Mouse (Mus musculus) limb, embryonic 12.5 days (tissue): Measurements from ENCODE around the gene Fgf4. TPM values are rescaled to one million over a fixed set of nuclear protein-coding genes. Genes with fewer than 3 reads are reported as not detected.
A peak's percentile ranks its signal among the peaks of the same experiment; 100 is the strongest.
"Not testable (repeated sequence)": the region's sequence is repeated elsewhere in the genome, so short reads cannot be mapped to it uniquely, and the experiment has no call there.

Source experiments
- ATAC-seq: fragments of 200-750 bp; cut with Nextera tagmentation; 2 replicates; pipeline ENCODE4 v1.8.0; 2017; ENCODE audit warnings: low read depth, moderate TSS enrichment; ENCODE audit not compliant: insufficient number of reproducible peaks, insufficient read depth, low FRiP score, low TSS enrichment
- H3K27ac ChIP-seq: fragments of 300-500 bp; sonication (generic); 2 replicates; pipeline ENCODE4 v1.5.1; 2016; ENCODE audit warnings: mild to moderate bottlenecking, moderate library complexity
- H3K27me3 ChIP-seq: fragments of 300-500 bp; sonication (generic); 2 replicates; pipeline ENCODE4 v1.6.1; 2016; ENCODE audit warnings: mild to moderate bottlenecking, moderate library complexity
- H3K36me3 ChIP-seq: fragments of 300-500 bp; sonication (generic); 2 replicates; pipeline ENCODE4 v1.6.1; 2016; ENCODE audit warnings: mild to moderate bottlenecking, moderate library complexity
- H3K4me1 ChIP-seq: fragments of 300-500 bp; sonication (generic); replicated peaks from 2 replicates; pipeline ENCODE4 v1.6.1; 2016
- H3K4me2 ChIP-seq: fragments of 300-500 bp; sonication (generic); 2 replicates; pipeline ENCODE4 v1.6.1; 2016; ENCODE audit warnings: mild to moderate bottlenecking, moderate library complexity
- H3K4me3 ChIP-seq: fragments of 300-500 bp; sonication (generic); replicated peaks from 2 replicates; pipeline ENCODE4 v1.5.1; 2016; ENCODE audit warnings: mild to moderate bottlenecking
- H3K9ac ChIP-seq: fragments of 300-500 bp; sonication (generic); replicated peaks from 2 replicates; pipeline ENCODE4 v1.6.1; 2016; ENCODE audit warnings: mild to moderate bottlenecking, moderate library complexity
- H3K9me3 ChIP-seq: fragments of 300-500 bp; sonication (generic); 2 replicates; pipeline ENCODE4 v1.6.1; 2016; ENCODE audit warnings: mild to moderate bottlenecking, moderate library complexity
- WGBS: fragments of 180-500 bp; shearing (Covaris S2); methylation state at CpG from one replicate; pipeline ENCODE4 v1.1.7; 2016; 5-methylcytosine and 5-hydroxymethylcytosine counted together
- polyA plus RNA-seq: library from polyadenylated mRNA; unstranded; fragments of >200 nt; fragmentation: Nextera tagmentation; extraction: Ambion mirVana; gene quantifications from 2 replicates; pipeline ENCODE4 v1.2.1, GENCODE M21; 2016

The Fgf4 gene
- polyA plus RNA-seq, 1 experiment from 2014 or later, result 0.49 TPM

GRCm38 (mm10) chr7:144894191-144894590, 47.0 kb downstream of the Fgf4 start:
- Histone ChIP-seq H3K27ac (no peak overlapping the region), H3K9ac (no peak overlapping the region), H3K36me3 (no peaks in the 10 kb centered on the region), H3K4me1 (peaks cover 21% of the 10 kb centered on the region), H3K4me2 (no peak overlapping the region), H3K27me3 (peaks cover 80% of the 10 kb centered on the region), H3K9me3 (no peaks in the 10 kb centered on the region), H3K4me3 (no peak overlapping the region)
- 2% methylated on average over 5 of the region's 5 CpGs for WGBS
- ATAC-seq, result no peak

GRCm38 (mm10) chr7:144894706-144895105, 47.5 kb downstream of the Fgf4 start:
- H3K27me3 ChIP-seq, result peaks cover 82% of the 10 kb centered on the region
- H3K4me3 ChIP-seq, result peak overlapping the region; percentile 45; the same call in 1 of the 2 replicates
- WGBS, result 1% methylated on average over 4 of the region's 4 CpGs
- no peak for ATAC-seq
- H3K4me2 ChIP-seq, result peak overlapping the region; percentile 88; the same call in 1 of the 2 replicates
- no peaks in the 10 kb centered on the region for H3K9me3 ChIP-seq
- H3K9ac ChIP-seq, result no peak overlapping the region
- no peak overlapping the region for H3K27ac ChIP-seq
- H3K4me1 ChIP-seq, result peaks cover 21% of the 10 kb centered on the region
- no peaks in the 10 kb centered on the region for H3K36me3 ChIP-seq

GRCm38 (mm10) chr7:144895305-144896111, 48.3 kb downstream of the Fgf4 start:
- Histone ChIP-seq H3K27ac (no peak overlapping the region), H3K4me1 (peaks cover 21% of the 10 kb centered on the region), H3K9ac (peak overlapping the region; percentile 40; the same call in 1 of the 2 replicates), H3K4me3 (peak overlapping the region; percentile 45), H3K36me3 (no peaks in the 10 kb centered on the region), H3K27me3 (peaks cover 83% of the 10 kb centered on the region), H3K4me2 (peak overlapping the region; percentile 88), H3K9me3 (no peaks in the 10 kb centered on the region)
- WGBS, result under 1% methylated on average over 37 of the region's 37 CpGs
- peak; percentile 64; the same call in 1 of the 2 replicates for ATAC-seq

GRCm38 (mm10) chr7:144896294-144897218, 49.4 kb downstream of the Fgf4 start, which contains the start of gene Fgf15:
Fgf15 (plus strand) TSS chr7:144896531.
- H3K27ac ChIP-seq, result no peak within 1 kb of the TSS
- peak within 1 kb of the TSS; percentile 88 for H3K4me2 ChIP-seq
- H3K9ac ChIP-seq, result peak within 1 kb of the TSS; percentile 40
- WGBS, result 1% methylated on average over 65 of the region's 65 CpGs
- H3K27me3 ChIP-seq, result peaks cover 82% of the 10 kb centered on the region
- H3K9me3 ChIP-seq, result no peaks in the 10 kb centered on the region
- peaks cover 21% of the 10 kb centered on the region for H3K4me1 ChIP-seq
- H3K4me3 ChIP-seq, result peak within 1 kb of the TSS; percentile 45
- no peaks in the 10 kb centered on the region for H3K36me3 ChIP-seq
- peak; percentile 28; the same call in 1 of the 2 replicates for ATAC-seq

GRCm38 (mm10) chr7:144898506-144898905, 51.3 kb downstream of the Fgf4 start:
- H3K27ac ChIP-seq, result no peak overlapping the region
- WGBS, result 56% methylated on average over 6 of the region's 6 CpGs
- no peaks in the 10 kb centered on the region for H3K36me3 ChIP-seq
- H3K27me3 ChIP-seq, result peaks cover 71% of the 10 kb centered on the region
- no peak overlapping the region for H3K4me3 ChIP-seq
- no peak for ATAC-seq
- H3K4me1 ChIP-seq, result peaks cover 21% of the 10 kb centered on the region
- H3K4me2 ChIP-seq, result no peak overlapping the region
- no peaks in the 10 kb centered on the region for H3K9me3 ChIP-seq
- H3K9ac ChIP-seq, result no peak overlapping the region

- not testable (repeated sequence) for H3K27me3 ChIP-seq, H3K4me3 ChIP-seq, ATAC-seq, H3K4me1 ChIP-seq, H3K36me3 ChIP-seq, H3K9ac ChIP-seq, H3K9me3 ChIP-seq, H3K27ac ChIP-seq, H3K4me2 ChIP-seq
- WGBS, result 89% methylated on average over 3 of the region's 3 CpGs
Observed at GRCm38 (mm10) chr7:144905514-144905913, 58.3 kb downstream of the Fgf4 start.

- Histone ChIP-seq H3K27me3 (peaks cover 3% of the 10 kb centered on the region; the same call in 1 of the 2 replicates), H3K4me1 (no peaks in the 10 kb centered on the region), H3K4me3 (no peak overlapping the region), H3K27ac (no peak overlapping the region), H3K36me3 (no peaks in the 10 kb centered on the region), H3K4me2 (peak overlapping the region; percentile 42), H3K9me3 (peaks cover 5% of the 10 kb centered on the region; the same call in 1 of the 2 replicates), H3K9ac (no peak overlapping the region)
- 11% methylated on average over 28 of the region's 28 CpGs for WGBS
- ATAC-seq, result peak; percentile 57; the same call in 1 of the 2 replicates
Observed at GRCm38 (mm10) chr7:144906708-144907397, 59.7 kb downstream of the Fgf4 start.

GRCm38 (mm10) chr7:144907793-144908192, 60.6 kb downstream of the Fgf4 start:
- H3K4me1 ChIP-seq, result no peaks in the 10 kb centered on the region
- no peak overlapping the region for H3K27ac ChIP-seq
- no peak overlapping the region for H3K4me2 ChIP-seq
- H3K9ac ChIP-seq, result no peak overlapping the region
- peaks cover 5% of the 10 kb centered on the region; the same call in 1 of the 2 replicates for H3K9me3 ChIP-seq
- WGBS, result 13% methylated on average over 8 of the region's 8 CpGs
- no peak for ATAC-seq
- H3K4me3 ChIP-seq, result no peak overlapping the region
- H3K27me3 ChIP-seq, result peaks cover 3% of the 10 kb centered on the region; the same call in 1 of the 2 replicates
- H3K36me3 ChIP-seq, result no peaks in the 10 kb centered on the region

- 30% methylated on average over 7 of the region's 7 CpGs for WGBS
- Histone ChIP-seq H3K36me3 (no peaks in the 10 kb centered on the region), H3K27ac (no peak overlapping the region), H3K4me2 (no peak overlapping the region), H3K4me1 (no peaks in the 10 kb centered on the region), H3K4me3 (no peak overlapping the region), H3K9me3 (peaks cover 5% of the 10 kb centered on the region; the same call in 1 of the 2 replicates), H3K9ac (no peak overlapping the region), H3K27me3 (peaks cover 3% of the 10 kb centered on the region; the same call in 1 of the 2 replicates)
- ATAC-seq, result no peak
Observed at GRCm38 (mm10) chr7:144908705-144909104, 61.5 kb downstream of the Fgf4 start.

GRCm38 (mm10) chr7:144911121-144911520, 64.0 kb downstream of the Fgf4 start:
- ATAC-seq, result no peak
- no peaks in the 10 kb centered on the region for H3K36me3 ChIP-seq
- H3K4me1 ChIP-seq, result peaks cover 7% of the 10 kb centered on the region
- WGBS, result 81% methylated on average over 1 of the region's 1 CpGs
- H3K4me2 ChIP-seq, result no peak overlapping the region
- H3K4me3 ChIP-seq, result no peak overlapping the region
- H3K9me3 ChIP-seq, result no peaks in the 10 kb centered on the region
- no peaks in the 10 kb centered on the region; the same call in 1 of the 2 replicates for H3K27me3 ChIP-seq
- no peak overlapping the region for H3K9ac ChIP-seq
- no peak overlapping the region for H3K27ac ChIP-seq
